Mouse (Mus musculus): ENCODE results near the gene Alox5ap.

- TF ChIP-seq CTCF (conservative IDR thresholded peaks at IDR 0.05 in 1 of 2, IDR thresholded peaks at IDR 0.05 in 1 of 2; ENCODE audit: low read depth in 2 of 2, low read length in 2 of 2) (peak; percentile 27 to 35; a peak in 2 of 4 replicates), GABPA (IDR thresholded peaks at IDR 0.05; ENCODE audit: insufficient replicate concordance, low read depth, low read length) (no peak), TBP (conservative IDR thresholded peaks at IDR 0.05; ENCODE audit: low read depth, low read length) (no peak), MYC (IDR thresholded peaks at IDR 0.05; ENCODE audit: low read depth, low read length) (no peak), MXI1 (IDR thresholded peaks at IDR 0.05; ENCODE audit: low read depth, low read length) (no peak)
Measured at GRCm38 (mm10) chr5:149297464-149297863, 32.9 kb downstream of the Alox5ap start.

All from CH12.LX (cell line).